ENCODE assay signal across 8 mouse cellular contexts in the genomic region with DNA sequence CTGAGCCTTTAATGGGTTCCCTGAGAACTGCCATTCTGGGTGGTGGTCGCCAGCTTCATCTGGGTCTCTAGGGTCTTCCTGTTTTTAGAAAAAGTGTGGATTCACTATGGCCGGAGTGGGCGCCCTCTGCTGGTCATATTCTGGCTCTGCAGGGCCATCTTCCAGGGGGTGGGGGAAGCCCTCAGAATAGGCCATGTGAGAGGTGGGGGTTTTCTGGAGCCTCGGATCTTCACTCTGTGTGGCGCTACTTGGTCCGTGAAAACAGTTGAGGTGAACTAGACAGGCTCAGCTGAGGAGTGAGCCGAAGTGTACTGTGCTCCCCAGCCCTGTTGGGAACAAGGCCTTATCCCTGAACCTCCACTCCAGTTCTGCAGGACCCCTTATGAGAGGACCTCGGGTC. TPM values are rescaled to one million over a fixed set of nuclear protein-coding genes. Genes with fewer than 3 reads are reported as not detected.
DNase-seq lines count a peak whose midpoint lies in the region; ATAC-seq and TF ChIP-seq lines count a peak whose summit lies in the region.

No protein-coding gene starts in this region.

- H3K4me2 ChIP-seq in embryonic facial prominence, embryonic 11.5 days (ENCODE audit: low read depth, low read length): peak overlapping the region; percentile 27
- H3K4me2 ChIP-seq in hindbrain, embryonic 16.5 days (ENCODE audit: low read length): peak overlapping the region; percentile 48
- H3K4me2 ChIP-seq in lung, embryonic 15.5 days: peak overlapping the region; percentile 47

- 5% methylated on average over 8 of the region's 8 CpGs for WGBS in heart, adult 2 months
- 2% methylated on average over 8 of the region's 8 CpGs for WGBS in embryonic facial prominence, embryonic 11.5 days
- 2% methylated on average over 8 of the region's 8 CpGs for WGBS in hindbrain, embryonic 16.5 days
- 2% methylated on average over 8 of the region's 8 CpGs for WGBS in lung, embryonic 15.5 days

- H3K9ac ChIP-seq in heart, adult 2 months (ENCODE audit: low read depth, low read length): no peak overlapping the region
- H3K9ac ChIP-seq in embryonic facial prominence, embryonic 11.5 days (replicated peaks; ENCODE audit: low read length): no peak overlapping the region
- H3K9ac ChIP-seq in hindbrain, embryonic 16.5 days (ENCODE audit: low read depth, low read length): no peak overlapping the region; the same call in 1 of the 2 replicates
- no peak overlapping the region for H3K9ac ChIP-seq in lung, embryonic 15.5 days

- H3K27ac ChIP-seq in heart, adult 2 months: no peak overlapping the region
- no peak overlapping the region for H3K27ac ChIP-seq in embryonic facial prominence, embryonic 11.5 days (replicated peaks; ENCODE audit: low read depth, low read length)
- no peak overlapping the region; the same call in 1 of the 2 replicates for H3K27ac ChIP-seq in hindbrain, embryonic 16.5 days (ENCODE audit: low read depth, low read length)
- H3K27ac ChIP-seq in lung, embryonic 15.5 days: no peak overlapping the region

- H3K4me3 ChIP-seq in heart, adult 2 months: no peak overlapping the region
- peak overlapping the region; percentile 25 for H3K4me3 ChIP-seq in embryonic facial prominence, embryonic 11.5 days (ENCODE audit: low read depth, low read length)
- H3K4me3 ChIP-seq in hindbrain, embryonic 16.5 days (ENCODE audit: low read length): peak overlapping the region; percentile 16; the same call in 1 of the 2 replicates
- no peak overlapping the region for H3K4me3 ChIP-seq in lung, embryonic 15.5 days

- TF ChIP-seq EP300 in heart, adult 2 months (IDR thresholded peaks at IDR 0.05; ENCODE audit: insufficient read depth, low read depth, low read length): no peak

- intact Hi-C loops in heart, adult 2 months (cut with DNase I): loop anchor here (5.0 kb wide), 1 partner anchor 327 kb away; no protein-coding TSS in a partner anchor

- H3K27me3 ChIP-seq in heart, adult 2 months (ENCODE audit: control insufficient read depth, insufficient read depth, low read length): no peaks in the 10 kb centered on the region
- no peaks in the 10 kb centered on the region; the same call in 1 of the 2 replicates for H3K27me3 ChIP-seq in embryonic facial prominence, embryonic 11.5 days (ENCODE audit: control insufficient read depth, insufficient read depth, low read length)
- H3K27me3 ChIP-seq in hindbrain, embryonic 16.5 days (replicated peaks; ENCODE audit: control insufficient read depth, insufficient read depth, low read length): peaks cover 3% of the 10 kb centered on the region
- peaks cover 20% of the 10 kb centered on the region for H3K27me3 ChIP-seq in lung, embryonic 15.5 days

- peak; percentile 53 for ATAC-seq in embryonic facial prominence, embryonic 11.5 days (replicated peaks; ENCODE audit: insufficient number of reproducible peaks, low FRiP score, low TSS enrichment, low read depth)
- ATAC-seq in hindbrain, embryonic 16.5 days: peak; percentile 27
- no peak for ATAC-seq in lung, embryonic 15.5 days (ENCODE audit: borderline replicate concordance, extremely low read depth, low FRiP score, low TSS enrichment)
- peak; percentile 30; the same call in 1 of the 2 replicates for ATAC-seq in neutrophil, adult 5-6 weeks (ENCODE audit: extremely low read depth, insufficient number of reproducible peaks, low FRiP score, poor library complexity, severe bottlenecking)

- H3K36me3 ChIP-seq in heart, adult 2 months (ENCODE audit: control insufficient read depth, insufficient read depth, low read length): no peaks in the 10 kb centered on the region
- no peaks in the 10 kb centered on the region for H3K36me3 ChIP-seq in embryonic facial prominence, embryonic 11.5 days (replicated peaks; ENCODE audit: control insufficient read depth, insufficient read depth, low read depth, low read length)
- no peaks in the 10 kb centered on the region for H3K36me3 ChIP-seq in hindbrain, embryonic 16.5 days (ENCODE audit: control insufficient read depth, insufficient read depth, low read length)
- no peaks in the 10 kb centered on the region for H3K36me3 ChIP-seq in lung, embryonic 15.5 days

- no peak for TF ChIP-seq POLR2A in heart, adult 2 months (IDR thresholded peaks at IDR 0.05; ENCODE audit: insufficient read depth, low read depth, low read length)

- no peaks in the 10 kb centered on the region for H3K9me3 ChIP-seq in embryonic facial prominence, embryonic 11.5 days (replicated peaks; ENCODE audit: control insufficient read depth, low read length)
- no peaks in the 10 kb centered on the region for H3K9me3 ChIP-seq in hindbrain, embryonic 16.5 days (ENCODE audit: control insufficient read depth, low read length)
- H3K9me3 ChIP-seq in lung, embryonic 15.5 days: no peaks in the 10 kb centered on the region

- peaks cover 4% of the 10 kb centered on the region for H3K4me1 ChIP-seq in heart, adult 2 months (ENCODE audit: control insufficient read depth, insufficient read depth, low read length)
- no peaks in the 10 kb centered on the region; the same call in 1 of the 2 replicates for H3K4me1 ChIP-seq in embryonic facial prominence, embryonic 11.5 days (ENCODE audit: control insufficient read depth, insufficient read depth, low read length)
- H3K4me1 ChIP-seq in hindbrain, embryonic 16.5 days (ENCODE audit: control insufficient read depth, insufficient read depth, low read depth, low read length): peaks cover 32% of the 10 kb centered on the region
- peaks cover 28% of the 10 kb centered on the region for H3K4me1 ChIP-seq in lung, embryonic 15.5 days

- TF ChIP-seq CTCF in heart, adult 2 months (IDR thresholded peaks at IDR 0.05): peak; percentile 86

- DNase-seq in heart, adult 2 months: peak; percentile 23 to 55
- no peak for DNase-seq in heart, adult 11 months
- peak; percentile 83 for DNase-seq in R1 (ENCODE audit: low read depth, low spot score)
- DNase-seq in embryonic facial prominence, embryonic 11.5 days (ENCODE audit: low spot score): peak; percentile 82
- DNase-seq in ovary, adult 18-20 months (ENCODE audit: low spot score): no peak

- H3K79me2 ChIP-seq in heart, adult 2 months (replicated peaks; ENCODE audit: control insufficient read depth, insufficient read depth, low read length): no peaks in the 10 kb centered on the region

RNA-seq across cellular contexts. Expression of gene Fndc5, which starts 6.7 kb away (rescaled TPM):
- total RNA-seq in heart, adult 2 months (2021): 100 to 1,000 TPM; 338 to 388 TPM
- polyA plus RNA-seq in heart, adult 2 months (2012; rRNA removed): 197 and 335 TPM in 2 replicates
- polyA plus RNA-seq in embryonic facial prominence, embryonic 11.5 days (2014; fragmentation: Nextera tagmentation; extraction: Ambion mirVana): 2.8 and 3.8 TPM in 2 replicates
- polyA plus RNA-seq in hindbrain, embryonic 16.5 days (2015; fragmentation: Nextera tagmentation; extraction: Ambion mirVana): 10.7 and 11.6 TPM in 2 replicates
- polyA plus RNA-seq in lung, embryonic 15.5 days (2015; fragmentation: Nextera tagmentation; extraction: Ambion mirVana): 2.7 and 3.7 TPM in 2 replicates
- not detected in 2 replicates for total RNA-seq in neutrophil, adult 5-6 weeks (2017)

RNA-seq across cellular contexts. Expression of gene Hpca, which starts 8.3 kb away (rescaled TPM):
- under 1 TPM in 1 of 2 experiments, not detected in 1; 0.14 TPM for total RNA-seq in heart, adult 2 months (2021)
- polyA plus RNA-seq in heart, adult 2 months (2012; rRNA removed): 0.23 and 0.62 TPM in 2 replicates
- polyA plus RNA-seq in embryonic facial prominence, embryonic 11.5 days (2014; fragmentation: Nextera tagmentation; extraction: Ambion mirVana): 3.1 and 3.5 TPM in 2 replicates
- polyA plus RNA-seq in hindbrain, embryonic 16.5 days (2015; fragmentation: Nextera tagmentation; extraction: Ambion mirVana): 168 and 199 TPM in 2 replicates
- polyA plus RNA-seq in lung, embryonic 15.5 days (2015; fragmentation: Nextera tagmentation; extraction: Ambion mirVana): 2.3 and 2.6 TPM in 2 replicates
- not detected in 2 replicates for total RNA-seq in neutrophil, adult 5-6 weeks (2017)

RNA-seq across cellular contexts. Expression of gene Tmem54, which starts 24.8 kb away (rescaled TPM):
- total RNA-seq in heart, adult 2 months (2021): not detected
- polyA plus RNA-seq in heart, adult 2 months (2012; rRNA removed): 0.23 TPM in 1 of 2 replicates, not detected in the other
- polyA plus RNA-seq in embryonic facial prominence, embryonic 11.5 days (2014; fragmentation: Nextera tagmentation; extraction: Ambion mirVana): 6.3 and 6.4 TPM in 2 replicates
- 0.16 and 0.20 TPM in 2 replicates for polyA plus RNA-seq in hindbrain, embryonic 16.5 days (2015; fragmentation: Nextera tagmentation; extraction: Ambion mirVana)
- polyA plus RNA-seq in lung, embryonic 15.5 days (2015; fragmentation: Nextera tagmentation; extraction: Ambion mirVana): 16.7 and 18.8 TPM in 2 replicates
- total RNA-seq in neutrophil, adult 5-6 weeks (2017): not detected in 2 replicates

RNA-seq across cellular contexts. Expression of gene S100pbp, which starts 59.4 kb away (rescaled TPM):
- 10 to 100 TPM; 10.2 to 14.2 TPM for total RNA-seq in heart, adult 2 months (2021)
- polyA plus RNA-seq in heart, adult 2 months (2012; rRNA removed): 6.6 and 13.3 TPM in 2 replicates
- 22.8 and 24.5 TPM in 2 replicates for polyA plus RNA-seq in embryonic facial prominence, embryonic 11.5 days (2014; fragmentation: Nextera tagmentation; extraction: Ambion mirVana)
- 19.1 and 21.6 TPM in 2 replicates for polyA plus RNA-seq in hindbrain, embryonic 16.5 days (2015; fragmentation: Nextera tagmentation; extraction: Ambion mirVana)
- polyA plus RNA-seq in lung, embryonic 15.5 days (2015; fragmentation: Nextera tagmentation; extraction: Ambion mirVana): 13.5 and 14.4 TPM in 2 replicates
- 33.0 and 44.8 TPM in 2 replicates for total RNA-seq in neutrophil, adult 5-6 weeks (2017)

RNA-seq across cellular contexts. Expression of gene Yars, which starts 59.4 kb away (rescaled TPM):
- 10 to 100 TPM; 26.3 to 29.7 TPM for total RNA-seq in heart, adult 2 months (2021)
- 10.4 and 18.4 TPM in 2 replicates for polyA plus RNA-seq in heart, adult 2 months (2012; rRNA removed)
- 91.1 and 95.3 TPM in 2 replicates for polyA plus RNA-seq in embryonic facial prominence, embryonic 11.5 days (2014; fragmentation: Nextera tagmentation; extraction: Ambion mirVana)
- polyA plus RNA-seq in hindbrain, embryonic 16.5 days (2015; fragmentation: Nextera tagmentation; extraction: Ambion mirVana): 108 and 112 TPM in 2 replicates
- polyA plus RNA-seq in lung, embryonic 15.5 days (2015; fragmentation: Nextera tagmentation; extraction: Ambion mirVana): 66.4 and 69.8 TPM in 2 replicates
- 26.3 and 31.4 TPM in 2 replicates for total RNA-seq in neutrophil, adult 5-6 weeks (2017)

Comparison
In these comparisons a context has a peak if more than half of its experiments do, and no peak if none do; other contexts are left out.
1. DNase-seq: peak in heart, adult 2 months (2 of 2), R1 (single experiment) and embryonic facial prominence, embryonic 11.5 days (single experiment); none in heart, adult 11 months (single experiment) and ovary, adult 18-20 months (single experiment).
2. H3K4me3 ChIP-seq: peak in embryonic facial prominence, embryonic 11.5 days (single experiment) and hindbrain, embryonic 16.5 days (single experiment); none in heart, adult 2 months (single experiment) and lung, embryonic 15.5 days (single experiment).
3. RNA of gene Fndc5, which starts 6.7 kb away (polyA plus RNA-seq): 197 to 335 TPM in heart, adult 2 months; 10.7 to 11.6 TPM in hindbrain, embryonic 16.5 days, 2.8 to 3.8 TPM in embryonic facial prominence, embryonic 11.5 days and 2.7 to 3.7 TPM in lung, embryonic 15.5 days; every median in the first group is over 10 times any median in the second.
4. RNA of gene Hpca, which starts 8.3 kb away (polyA plus RNA-seq): 168 to 199 TPM in hindbrain, embryonic 16.5 days; 3.1 to 3.5 TPM in embryonic facial prominence, embryonic 11.5 days, 2.3 to 2.6 TPM in lung, embryonic 15.5 days and 0.23 to 0.62 TPM in heart, adult 2 months; every median in the first group is over 10 times any median in the second.
5. Peak in every context shown above with its lines, with median percentiles within 50 percentile points of each other: H3K4me2 ChIP-seq.